Mouse (Mus musculus) gastrocnemius, postnatal 4 days (tissue): Measurements from ENCODE around the gene Fam166b. TPM values are rescaled to one million over a fixed set of nuclear protein-coding genes. Genes with fewer than 3 reads are reported as not detected.

ENCODE experiments used
- DNase-seq, 2 experiments: peaks; one replicate each; pipeline ENCODE4 v3.0.0; 2021 to 2022; ENCODE audit warnings: low spot score in 2 of 2, mixed read lengths in 2 of 2
- total RNA-seq, 2 experiments: library from RNA; stranded (reverse); gene quantifications; 2 replicates each; pipeline ENCODE4 v1.2.3; 2021

Gene Fam166b
- total RNA-seq, 2 experiments from 2014 or later, result 0.47 TPM; not detected in 1

GRCm38 (mm10) chr4:43406162-43406971 lies 22.6 kb downstream of the Fam166b start:
- peak; percentile 57 to 79 for DNase-seq

GRCm38 (mm10) chr4:43404697-43405096 lies 24.2 kb downstream of the Fam166b start:
- no peak for DNase-seq

GRCm38 (mm10) chr4:43402212-43402611 lies 26.7 kb downstream of the Fam166b start:
- DNase-seq, result no peak

- no peak for DNase-seq
These were observed 27.4 kb downstream of the Fam166b start for GRCm38 (mm10) chr4:43401486-43401885.

GRCm38 (mm10) chr4:43400976-43401375 lies 28.0 kb downstream of the Fam166b start:
- no peak for DNase-seq

GRCm38 (mm10) chr4:43399391-43400131 lies 29.4 kb downstream of the Fam166b start:
- no peak for DNase-seq

GRCm38 (mm10) chr4:43398829-43399331 lies 30.1 kb downstream of the Fam166b start:
- DNase-seq, result peak in 1 of 2 experiments; percentile 60

GRCm38 (mm10) chr4:43398014-43398413 lies 30.9 kb downstream of the Fam166b start:
- no peak for DNase-seq

GRCm38 (mm10) chr4:43396381-43396780 lies 32.6 kb downstream of the Fam166b start:
- no peak for DNase-seq

- no peak for DNase-seq
These were observed 33.1 kb downstream of the Fam166b start for GRCm38 (mm10) chr4:43395836-43396235.

GRCm38 (mm10) chr4:43395147-43395546 lies 33.8 kb downstream of the Fam166b start:
- DNase-seq, result no peak

GRCm38 (mm10) chr4:43394345-43394891 lies 34.5 kb downstream of the Fam166b start:
- DNase-seq, result peak; percentile 39 to 77

GRCm38 (mm10) chr4:43391521-43392050 lies 37.3 kb downstream of the Fam166b start:
- no peak for DNase-seq

- no peak for DNase-seq
These were observed 39.0 kb downstream of the Fam166b start for GRCm38 (mm10) chr4:43389845-43390440.

GRCm38 (mm10) chr4:43389390-43389789 lies 39.5 kb downstream of the Fam166b start:
- DNase-seq, result no peak

- no peak for DNase-seq
These were observed 42.0 kb downstream of the Fam166b start for GRCm38 (mm10) chr4:43386932-43387331.

GRCm38 (mm10) chr4:43384541-43384940 lies 44.4 kb downstream of the Fam166b start:
- no peak for DNase-seq

- no peak for DNase-seq
These were observed 44.9 kb downstream of the Fam166b start for GRCm38 (mm10) chr4:43384083-43384460.

GRCm38 (mm10) chr4:43383246-43384082 lies 45.5 kb downstream of the Fam166b start:
- DNase-seq, result no peak
